Mouse (Mus musculus) midbrain, embryonic 14.5 days (tissue): ENCODE measurements around the gene Shmt2. TPM values are rescaled to one million over a fixed set of nuclear protein-coding genes. Genes with fewer than 3 reads are reported as not detected.

ENCODE experiments used
- ATAC-seq: fragments of 200-750 bp; cut with Nextera tagmentation; 2 replicates; pipeline ENCODE4 v1.8.0; 2017; ENCODE audit warnings: moderate number of reproducible peaks, moderate library complexity; ENCODE audit not compliant: low FRiP score, low TSS enrichment
- DNase-seq: peaks from one replicate; pipeline ENCODE4 v3.0.0-alpha.2; 2015
- H3K27ac ChIP-seq: fragments of 300-500 bp; sonication (generic); replicated peaks from 2 replicates; pipeline ENCODE4 v1.5.1; 2014; ENCODE audit warnings: mild to moderate bottlenecking, low read depth, low read length, moderate library complexity
- H3K27me3 ChIP-seq: fragments of 300-500 bp; sonication (generic); 2 replicates; pipeline ENCODE4 v1.6.1; 2014; ENCODE audit warnings: low read length, control low read depth, mixed read lengths; ENCODE audit not compliant: control insufficient read depth, insufficient read depth
- H3K36me3 ChIP-seq: fragments of 300-500 bp; sonication (generic); 2 replicates; pipeline ENCODE4 v1.6.1; 2014; ENCODE audit warnings: low read length, control low read depth; ENCODE audit not compliant: control insufficient read depth, insufficient read depth
- H3K4me1 ChIP-seq: fragments of 300-500 bp; sonication (generic); 2 replicates; pipeline ENCODE4 v1.6.1; 2014; ENCODE audit warnings: mild to moderate bottlenecking, antibody characterized with exemption, low read length, control low read depth; ENCODE audit not compliant: control insufficient read depth, insufficient read depth
- H3K4me2 ChIP-seq: fragments of 300-500 bp; sonication (generic); 2 replicates; pipeline ENCODE4 v1.6.1; 2014; ENCODE audit warnings: mild to moderate bottlenecking, low read length, moderate library complexity
- H3K4me3 ChIP-seq: fragments of 300-500 bp; sonication (generic); replicated peaks from 2 replicates; pipeline ENCODE4 v1.5.1; 2014; ENCODE audit warnings: low read depth, low read length
- H3K9ac ChIP-seq: fragments of 300-500 bp; sonication (generic); replicated peaks from 2 replicates; pipeline ENCODE4 v1.6.1; 2014; ENCODE audit warnings: mild to moderate bottlenecking, low read length, moderate library complexity
- H3K9me3 ChIP-seq: fragments of 300-500 bp; sonication (generic); 2 replicates; pipeline ENCODE4 v1.6.1; 2016; ENCODE audit warnings: low read length, control low read depth, mixed read lengths; ENCODE audit not compliant: control insufficient read depth
- WGBS: fragments of 180-500 bp; shearing (Covaris S2); extraction: QIAGEN DNeasy Blood & Tissue Kit; methylation state at CpG from one replicate; pipeline ENCODE4 v1.1.7; 2014; 5-methylcytosine and 5-hydroxymethylcytosine counted together
- polyA plus RNA-seq: library from polyadenylated mRNA; unstranded; fragments of >200 nt; fragmentation: Nextera tagmentation; extraction: Ambion mirVana; gene quantifications from 2 replicates; pipeline ENCODE4 v1.2.1, GENCODE M21; 2014

The Shmt2 gene
- polyA plus RNA-seq, 1 experiment from 2014 or later: 48.9 TPM

DNA sequence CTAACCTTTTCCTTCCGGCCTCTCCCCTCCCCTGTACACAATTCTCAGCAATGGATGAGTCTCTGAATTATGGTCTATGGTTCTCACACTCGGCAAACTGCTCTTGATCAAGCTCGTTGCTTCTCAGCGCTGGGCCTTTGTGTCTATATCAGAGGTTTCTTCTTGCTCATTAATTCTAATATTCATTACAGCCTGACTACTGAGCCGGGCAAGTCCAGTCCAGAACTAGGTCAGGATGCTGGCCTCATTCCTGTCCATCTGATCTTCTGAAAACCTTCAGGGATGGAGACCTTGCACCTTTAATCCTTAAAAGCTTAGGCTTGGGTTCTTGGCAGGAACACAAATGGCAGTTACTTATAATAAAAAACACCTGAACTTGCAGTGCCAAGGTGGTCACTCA is 22.7 kb downstream of the Shmt2 start:
- H3K9me3 ChIP-seq: no peaks in the 10 kb centered on the region
- H3K27me3 ChIP-seq: no peaks in the 10 kb centered on the region
- no peak for DNase-seq
- WGBS: 87% methylated on average over 5 of the region's 5 CpGs
- H3K36me3 ChIP-seq: peaks cover 60% of the 10 kb centered on the region
- no peak overlapping the region for H3K4me3 ChIP-seq
- H3K4me1 ChIP-seq: no peaks in the 10 kb centered on the region
- no peak for ATAC-seq
- no peak overlapping the region for H3K4me2 ChIP-seq
- H3K27ac ChIP-seq: no peak overlapping the region
- H3K9ac ChIP-seq: no peak overlapping the region

DNA sequence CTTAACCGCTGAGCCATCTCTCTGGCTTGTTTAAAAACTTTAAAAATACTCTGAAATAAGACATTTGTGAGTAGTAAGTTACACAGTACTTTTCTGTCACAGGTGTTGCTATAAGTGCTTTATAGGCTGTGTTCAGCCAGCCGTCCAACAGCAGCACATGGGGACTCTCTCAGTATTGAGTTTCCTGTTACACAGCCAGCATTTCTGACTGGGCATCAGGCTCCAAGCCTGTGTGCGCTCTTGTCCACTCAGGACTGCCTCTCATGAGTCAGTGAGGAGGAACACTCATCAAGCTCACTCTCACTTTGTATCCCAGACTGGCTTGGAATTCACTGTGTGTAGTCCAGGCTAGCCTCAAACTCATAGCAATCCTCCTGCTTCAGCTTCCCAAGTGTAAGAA is 26.1 kb downstream of the Shmt2 start:
- DNase-seq (no peak), ATAC-seq (no peak)
- no peak overlapping the region for H3K27ac ChIP-seq
- no peaks in the 10 kb centered on the region for H3K9me3 ChIP-seq
- no peak overlapping the region for H3K4me3 ChIP-seq
- peaks cover 89% of the 10 kb centered on the region for H3K36me3 ChIP-seq
- H3K4me2 ChIP-seq: no peak overlapping the region
- no peaks in the 10 kb centered on the region for H3K4me1 ChIP-seq
- no peak overlapping the region for H3K9ac ChIP-seq
- H3K27me3 ChIP-seq: no peaks in the 10 kb centered on the region
- WGBS: 95% methylated on average over 3 of the region's 3 CpGs

DNA sequence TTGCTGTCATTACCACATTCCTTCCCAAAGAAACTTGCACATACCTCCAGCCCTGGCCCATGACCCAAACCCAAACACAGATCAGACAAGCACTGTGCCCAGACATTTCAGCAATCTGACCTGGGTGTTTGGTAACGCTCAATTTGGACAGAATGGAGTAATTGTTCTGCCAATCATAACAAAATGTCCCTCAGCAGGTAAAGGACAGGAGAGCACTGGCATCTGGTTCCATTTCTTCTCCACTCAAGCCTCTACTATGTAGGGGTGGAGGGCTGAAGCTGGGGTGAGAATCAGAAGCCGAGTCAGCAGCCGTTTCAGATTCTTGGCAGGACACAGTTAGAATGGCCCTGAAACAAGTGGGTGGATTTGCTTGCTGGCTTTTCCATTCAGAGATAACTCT is 30.1 kb downstream of the Shmt2 start:
- Histone ChIP-seq H3K4me1 (no peaks in the 10 kb centered on the region), H3K4me3 (no peak overlapping the region), H3K27ac (no peak overlapping the region), H3K36me3 (peaks cover 83% of the 10 kb centered on the region), H3K27me3 (no peaks in the 10 kb centered on the region), H3K9ac (no peak overlapping the region), H3K4me2 (no peak overlapping the region), H3K9me3 (no peaks in the 10 kb centered on the region)
- DNase-seq: no peak
- no peak for ATAC-seq
- 92% methylated on average over 3 of the region's 3 CpGs for WGBS

DNA sequence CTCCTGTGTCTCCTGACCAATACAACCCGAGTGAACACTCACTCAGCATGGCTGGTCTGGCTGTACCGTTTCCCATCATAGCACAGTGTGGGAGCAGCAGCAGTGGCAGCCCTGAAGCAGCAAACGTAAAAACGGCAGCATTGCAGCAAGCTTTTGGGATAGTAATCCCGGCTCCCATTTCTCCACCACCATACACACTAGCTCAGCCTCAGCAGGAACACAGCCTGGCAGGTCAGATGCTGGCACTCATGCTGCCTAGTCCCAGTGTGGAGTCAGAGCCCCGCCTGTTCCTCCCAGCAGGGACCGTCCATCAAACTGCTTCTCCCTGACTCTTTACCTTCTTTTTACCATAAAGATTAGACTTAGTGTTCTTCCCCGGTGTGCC is 31.1 kb downstream of the Shmt2 start:
- WGBS: 51% methylated on average over 8 of the region's 8 CpGs
- Histone ChIP-seq H3K9me3 (no peaks in the 10 kb centered on the region), H3K4me1 (no peaks in the 10 kb centered on the region), H3K27me3 (no peaks in the 10 kb centered on the region), H3K27ac (peak overlapping the region; percentile 74), H3K9ac (no peak overlapping the region), H3K4me2 (no peak overlapping the region), H3K4me3 (no peak overlapping the region), H3K36me3 (peaks cover 76% of the 10 kb centered on the region)
- ATAC-seq: no peak
- DNase-seq: no peak

DNA sequence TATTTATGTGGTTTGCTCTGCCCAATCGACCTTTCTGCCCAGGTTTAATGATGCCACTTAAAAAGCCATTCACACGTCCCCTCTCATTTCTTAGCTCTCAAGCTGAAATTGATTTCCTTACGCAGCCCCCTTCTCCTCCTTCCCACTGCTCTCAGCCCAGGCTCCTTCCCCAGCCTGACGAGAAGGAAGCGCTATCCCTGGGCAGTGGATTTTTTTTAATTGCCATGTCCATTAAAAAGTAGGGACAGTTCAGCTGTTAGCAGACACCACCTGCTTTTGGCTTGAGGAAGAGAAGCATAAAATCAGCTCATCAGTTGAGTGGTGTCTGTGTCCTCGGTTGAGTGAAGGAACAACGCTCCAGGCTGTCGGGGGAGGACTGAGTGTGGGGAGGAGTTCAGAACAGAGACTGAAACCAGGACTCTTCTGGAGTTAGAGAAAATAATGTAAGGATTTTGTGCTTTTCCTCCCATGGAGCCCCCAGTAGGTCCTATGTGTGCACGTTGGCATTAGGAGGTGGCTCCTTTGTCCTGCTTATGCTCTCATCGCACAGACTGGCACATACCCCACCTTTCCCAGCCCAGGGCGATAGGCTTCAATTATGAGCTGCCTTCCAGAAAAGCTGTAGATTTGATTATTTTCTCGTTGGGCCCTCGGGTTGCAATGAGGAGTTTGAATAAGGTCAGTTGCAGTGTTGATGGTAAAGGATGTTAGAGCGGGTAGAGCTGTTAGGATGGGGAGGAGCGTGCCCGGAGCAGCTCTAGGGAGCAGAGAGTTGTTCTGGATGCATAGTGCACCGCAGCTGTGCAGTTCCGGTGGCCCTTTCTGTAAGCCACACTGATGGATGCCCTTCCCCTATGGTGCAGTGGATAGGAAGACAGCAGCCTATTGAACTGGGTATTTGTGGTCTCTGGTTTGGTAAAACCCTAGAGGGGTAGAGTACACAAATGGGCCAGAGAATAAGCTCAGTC is 31.8 kb downstream of the Shmt2 start:
- H3K27me3 ChIP-seq: no peaks in the 10 kb centered on the region
- H3K9me3 ChIP-seq: no peaks in the 10 kb centered on the region
- no peaks in the 10 kb centered on the region for H3K4me1 ChIP-seq
- H3K9ac ChIP-seq: no peak overlapping the region
- peak overlapping the region; percentile 74 for H3K27ac ChIP-seq
- H3K4me2 ChIP-seq: no peak overlapping the region
- ATAC-seq (no peak), DNase-seq (peak; percentile 23)
- 75% methylated on average over 18 of the region's 18 CpGs for WGBS
- no peak overlapping the region for H3K4me3 ChIP-seq
- H3K36me3 ChIP-seq: peaks cover 73% of the 10 kb centered on the region

DNA sequence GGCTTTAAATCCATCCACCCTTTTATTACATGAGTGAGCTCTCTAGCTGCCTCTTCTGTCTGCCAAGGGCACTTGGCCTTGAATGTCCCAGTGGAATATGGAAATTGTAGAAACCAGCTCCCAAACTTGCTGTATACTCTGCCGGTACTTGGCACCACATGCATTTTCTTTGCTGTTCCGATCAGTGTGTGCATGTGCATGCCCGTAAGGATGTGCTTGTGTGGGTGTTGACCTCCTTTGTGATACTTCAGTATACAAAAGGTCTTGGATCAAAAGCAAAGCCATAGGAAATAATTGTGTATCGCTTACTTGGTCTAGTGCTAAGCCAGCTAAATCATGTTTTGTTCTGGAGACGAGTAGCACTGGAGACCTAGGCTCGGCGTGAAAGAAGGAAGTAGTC is 33.4 kb downstream of the Shmt2 start:
- H3K4me3 ChIP-seq: no peak overlapping the region
- H3K27ac ChIP-seq: no peak overlapping the region
- 87% methylated on average over 7 of the region's 7 CpGs for WGBS
- DNase-seq: no peak
- H3K36me3 ChIP-seq: peaks cover 73% of the 10 kb centered on the region
- no peak overlapping the region for H3K9ac ChIP-seq
- H3K27me3 ChIP-seq: no peaks in the 10 kb centered on the region
- no peak for ATAC-seq
- H3K9me3 ChIP-seq: no peaks in the 10 kb centered on the region
- H3K4me1 ChIP-seq: no peaks in the 10 kb centered on the region
- no peak overlapping the region for H3K4me2 ChIP-seq

DNA sequence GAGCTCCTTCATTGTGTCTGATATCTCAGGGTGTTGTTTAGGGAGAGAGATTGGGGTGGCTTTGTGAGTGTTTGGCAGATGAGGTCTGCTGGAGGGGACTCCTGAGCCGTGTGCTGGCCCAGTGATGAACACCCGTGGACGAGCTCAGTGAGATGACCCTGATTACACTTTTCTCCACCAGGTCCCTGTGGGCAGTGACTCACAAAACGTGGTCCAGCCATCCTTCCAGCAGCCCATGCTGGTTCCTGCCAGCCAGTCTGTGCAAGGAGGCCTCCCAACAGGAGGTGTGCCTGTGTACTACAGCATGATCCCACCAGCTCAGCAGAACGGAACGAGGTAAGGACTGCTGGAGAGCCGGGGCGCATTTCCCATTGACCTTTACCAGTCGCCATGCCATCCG is 37.0 kb downstream of the Shmt2 start:
- no peak overlapping the region for H3K4me3 ChIP-seq
- H3K4me2 ChIP-seq: no peak overlapping the region
- no peaks in the 10 kb centered on the region for H3K4me1 ChIP-seq
- H3K27ac ChIP-seq: no peak overlapping the region
- no peaks in the 10 kb centered on the region for H3K9me3 ChIP-seq
- no peak overlapping the region for H3K9ac ChIP-seq
- WGBS: 92% methylated on average over 10 of the region's 10 CpGs
- DNase-seq (no peak), ATAC-seq (no peak)
- H3K27me3 ChIP-seq: no peaks in the 10 kb centered on the region
- peaks cover 73% of the 10 kb centered on the region for H3K36me3 ChIP-seq

DNA sequence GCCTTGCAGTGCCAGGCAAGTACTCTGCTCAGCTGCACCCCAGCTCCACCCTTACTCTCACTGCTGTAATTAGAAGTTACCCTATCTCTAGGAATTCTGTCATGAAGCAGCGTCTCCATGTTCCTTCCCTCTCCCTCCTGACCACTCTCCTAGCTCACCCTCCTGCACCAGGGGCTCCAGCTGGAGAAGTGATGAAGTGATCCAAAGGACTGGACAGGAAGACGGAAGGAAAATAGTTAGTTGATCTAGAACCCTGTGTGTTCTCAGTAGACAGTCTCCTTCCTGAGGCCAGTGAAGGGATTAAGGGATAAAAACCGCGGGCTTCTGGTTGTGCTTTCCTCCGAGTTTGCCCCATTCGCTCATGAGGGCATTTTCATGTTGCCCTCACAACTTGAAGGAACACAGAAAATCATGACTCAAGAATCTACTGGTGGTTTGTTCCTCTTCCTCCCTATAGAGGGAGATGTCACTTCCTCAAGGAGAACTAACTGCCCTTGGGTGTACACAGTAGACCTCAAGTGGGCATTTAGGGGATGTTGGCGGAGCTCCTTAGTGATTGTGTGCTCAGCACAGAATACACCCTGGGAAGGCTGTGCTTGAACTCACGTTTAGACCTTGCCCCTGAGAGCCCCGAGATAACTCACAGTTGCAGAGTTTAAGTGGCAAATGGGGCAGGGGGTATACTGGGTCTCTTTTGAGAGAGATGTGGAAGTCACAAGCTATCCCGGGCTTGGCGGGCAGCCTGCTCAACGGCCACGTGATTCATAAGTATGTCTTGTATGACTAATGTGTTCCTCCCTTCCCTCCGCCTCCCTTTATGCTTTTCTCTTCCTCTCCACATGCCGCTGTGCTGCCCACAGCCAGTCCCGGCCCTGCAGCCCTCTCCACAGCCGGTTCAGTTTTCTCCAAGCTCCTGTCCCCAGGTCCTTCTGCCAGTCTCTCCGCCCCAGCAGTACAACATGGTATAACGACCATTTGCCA is 41.1 kb downstream of the Shmt2 start:
- Histone ChIP-seq H3K4me1 (no peaks in the 10 kb centered on the region), H3K27ac (no peak overlapping the region), H3K9me3 (no peaks in the 10 kb centered on the region), H3K4me3 (no peak overlapping the region), H3K27me3 (no peaks in the 10 kb centered on the region), H3K36me3 (peaks cover 69% of the 10 kb centered on the region), H3K9ac (no peak overlapping the region), H3K4me2 (no peak overlapping the region)
- no peak for DNase-seq
- no peak for ATAC-seq
- 92% methylated on average over 19 of the region's 19 CpGs for WGBS
